ENCODE assay signal across 28 mouse cellular contexts in the genomic region with DNA sequence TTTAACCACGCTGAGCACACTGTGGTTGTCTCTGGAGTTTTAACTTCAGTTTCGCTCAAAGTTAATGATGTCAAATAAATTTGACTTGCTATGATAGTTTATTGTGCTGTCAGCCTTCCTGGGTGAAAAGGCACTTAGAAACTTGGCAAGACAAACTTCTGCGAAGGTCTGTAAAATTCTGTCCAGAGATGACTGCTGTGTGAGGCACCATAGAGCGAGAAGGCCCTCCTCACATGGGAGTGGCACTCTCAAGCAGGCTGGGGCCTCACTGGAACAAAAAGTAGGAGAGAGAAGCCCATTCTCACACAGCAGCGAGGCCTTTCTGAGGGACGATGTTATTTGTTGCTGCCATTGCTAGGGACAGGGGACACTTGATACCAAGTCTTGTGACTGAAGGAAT. TPM values are rescaled to one million over a fixed set of nuclear protein-coding genes. Genes with fewer than 3 reads are reported as not detected.
DNase-seq lines count a peak whose midpoint lies in the region; ATAC-seq and TF ChIP-seq lines count a peak whose summit lies in the region.
"Had no signal": no experiment of that assay in that cellular context is flagged by ENCODE, and none has a peak within 500 bp of the region (broad histone marks: within the 10 kb centered on the region; RNA-seq: fewer than 3 reads in every experiment).

No protein-coding gene starts in this region.

- intact Hi-C loops in heart, adult 2 months (cut with DNase I) = loop anchor here (2.0 kb wide), 1 partner anchor 28 kb away; no protein-coding TSS in a partner anchor

- peak; percentile 35 for DNase-seq in gastrocnemius, adult 18-20 months (ENCODE audit: low spot score)
- DNase-seq in gastrocnemius, adult 8-10 months (ENCODE audit: low spot score in 2 of 2) = no peak
- no peak for DNase-seq in heart, adult 2 months
- DNase-seq in spleen, adult 2 months (ENCODE audit: low read depth in 1 of 2, low spot score in 2 of 2) = no peak
- no peak for DNase-seq in spleen, postnatal 14 days (ENCODE audit: low spot score in 2 of 2)
- no peak for DNase-seq in cerebellum, adult 11-12 months
- DNase-seq: adrenal gland, adult 2 months; adrenal gland, postnatal 10 days; adrenal gland, postnatal 25 days; B cell, adult 2 months; cerebellum, adult 11 months; cerebellum, adult 2 months; cerebellum, adult 9-10 months; cerebellum, postnatal 10 days; cerebellum, postnatal 25 days had no signal

- 0 out of 2 replicates have a peak overlapping the region, but pooled peaks have one; percentile 12 for H3K27ac ChIP-seq in heart, adult 2 months
- H3K27ac ChIP-seq in heart, embryonic 12.5 days (ENCODE audit: poor library complexity, severe bottlenecking) = no peak overlapping the region
- peak overlapping the region; percentile 44; the same call in 1 of the 2 replicates for H3K27ac ChIP-seq in spleen, adult 2 months (ENCODE audit: insufficient read depth, low read length)
- H3K27ac ChIP-seq: embryonic facial prominence, embryonic 10.5 days; embryonic facial prominence, embryonic 12.5 days; forebrain, embryonic 10.5 days; forebrain, embryonic 12.5 days had no signal

- WGBS in heart, adult 2 months = 89% methylated on average over 6 of the region's 6 CpGs
- 84% methylated on average over 6 of the region's 6 CpGs for WGBS in heart, embryonic 12.5 days
- WGBS in spleen, adult 2 months = 91% methylated on average over 6 of the region's 6 CpGs

- H3K9ac ChIP-seq in heart, adult 2 months (ENCODE audit: low read depth, low read length) = no peak overlapping the region
- H3K9ac ChIP-seq in heart, embryonic 12.5 days = no peak overlapping the region
- H3K9ac ChIP-seq: embryonic facial prominence, embryonic 12.5 days; forebrain, embryonic 12.5 days had no signal

- no peak overlapping the region for H3K4me3 ChIP-seq in heart, adult 2 months
- H3K4me3 ChIP-seq in heart, embryonic 12.5 days = no peak overlapping the region
- H3K4me3 ChIP-seq in spleen, adult 2 months (ENCODE audit: extremely low read depth, insufficient read depth, insufficient read length) = no peak overlapping the region
- H3K4me3 ChIP-seq: embryonic facial prominence, embryonic 10.5 days; embryonic facial prominence, embryonic 12.5 days; erythroblast, embryonic 14.5 days; forebrain, embryonic 10.5 days; forebrain, embryonic 12.5 days had no signal

- TF ChIP-seq POLR2A in heart, adult 2 months (IDR thresholded peaks at IDR 0.05; ENCODE audit: insufficient read depth, low read depth, low read length) = no peak
- no peak for TF ChIP-seq POLR2A in spleen, adult 2 months (IDR thresholded peaks at IDR 0.05; ENCODE audit: low read depth, low read length)

- TF ChIP-seq EP300 in heart, adult 2 months (IDR thresholded peaks at IDR 0.05; ENCODE audit: insufficient read depth, low read depth, low read length) = no peak

- no peak overlapping the region for H3K4me2 ChIP-seq in heart, embryonic 12.5 days
- H3K4me2 ChIP-seq: embryonic facial prominence, embryonic 12.5 days; forebrain, embryonic 12.5 days had no signal

- H3K79me2 ChIP-seq in heart, adult 2 months (replicated peaks; ENCODE audit: control insufficient read depth, insufficient read depth, low read length) = no peaks in the 10 kb centered on the region

- no peak for TF ChIP-seq CTCF in heart, adult 2 months (IDR thresholded peaks at IDR 0.05)
- no peak for TF ChIP-seq CTCF in spleen, adult 2 months (IDR thresholded peaks at IDR 0.05; ENCODE audit: extremely low read depth, insufficient read depth, insufficient read length, insufficient replicate concordance)

- H3K9me3 ChIP-seq in heart, embryonic 12.5 days (replicated peaks) = no peaks in the 10 kb centered on the region
- H3K9me3 ChIP-seq: embryonic facial prominence, embryonic 10.5 days; embryonic facial prominence, embryonic 12.5 days; forebrain, embryonic 10.5 days; forebrain, embryonic 12.5 days; G1E had no signal

- no peak for ATAC-seq in heart, embryonic 12.5 days (ENCODE audit: insufficient number of reproducible peaks, low FRiP score)
- ATAC-seq: activated CD4-positive, CD25-positive, alpha-beta regulatory T cell, adult 4 months; CD4-positive, CD25-positive, alpha-beta regulatory T cell, adult 4 months; forebrain, embryonic 14.5 days; forebrain, embryonic 16.5 days; Patski had no signal

- no peaks in the 10 kb centered on the region for H3K36me3 ChIP-seq in heart, adult 2 months (ENCODE audit: control insufficient read depth, insufficient read depth, low read length)
- no peaks in the 10 kb centered on the region for H3K36me3 ChIP-seq in heart, embryonic 12.5 days
- H3K36me3 ChIP-seq in spleen, adult 2 months (ENCODE audit: control insufficient read depth, insufficient read depth, low read length) = no peaks in the 10 kb centered on the region
- H3K36me3 ChIP-seq: embryonic facial prominence, embryonic 10.5 days; embryonic facial prominence, embryonic 12.5 days; forebrain, embryonic 10.5 days; forebrain, embryonic 12.5 days; G1E had no signal

- H3K27me3 ChIP-seq in heart, adult 2 months (ENCODE audit: control insufficient read depth, insufficient read depth, low read length) = no peaks in the 10 kb centered on the region
- no peaks in the 10 kb centered on the region for H3K27me3 ChIP-seq in heart, embryonic 12.5 days (replicated peaks)
- no peaks in the 10 kb centered on the region for H3K27me3 ChIP-seq in spleen, adult 2 months (ENCODE audit: control insufficient read depth, insufficient read depth, low read length)
- H3K27me3 ChIP-seq: CH12.LX; embryonic facial prominence, embryonic 12.5 days; Patski had no signal

- peaks cover 8% of the 10 kb centered on the region for H3K4me1 ChIP-seq in heart, adult 2 months (ENCODE audit: control insufficient read depth, insufficient read depth, low read length)
- peaks cover 24% of the 10 kb centered on the region for H3K4me1 ChIP-seq in heart, embryonic 12.5 days (replicated peaks)
- H3K4me1 ChIP-seq in spleen, adult 2 months (ENCODE audit: control insufficient read depth, insufficient read depth, insufficient read length) = no peaks in the 10 kb centered on the region

RNA-seq across cellular contexts. Expression of a gene that starts 54.9 kb away (rescaled TPM):
- total RNA-seq in gastrocnemius, adult 18-20 months (2021) = 1,000 to 10,000 TPM in 1 of 2 experiments, 100 to 1,000 TPM in 1; 758 to 1,312 TPM
- total RNA-seq in gastrocnemius, adult 8-10 months (2022) = 100 to 1,000 TPM; 401 to 730 (median 519) TPM
- total RNA-seq in heart, adult 2 months (2021) = 100 to 1,000 TPM; 267 to 633 TPM
- 163 and 258 TPM in 2 replicates for polyA plus RNA-seq in heart, adult 2 months (2012; rRNA removed)
- 20.4 and 22.5 TPM in 2 replicates for polyA plus RNA-seq in heart, embryonic 12.5 days (2016; fragmentation: Nextera tagmentation; extraction: Ambion mirVana)
- 14.0 and 17.8 TPM in 2 replicates for polyA plus RNA-seq in spleen, adult 2 months (2012; rRNA removed)
- total RNA-seq: CH12.LX had no signal
- polyA plus RNA-seq: activated CD4-positive, CD25-positive, alpha-beta regulatory T cell, adult 4 months; CD4-positive, CD25-positive, alpha-beta regulatory T cell, adult 4 months; erythroblast, embryonic 14.5 days; G1E had no signal

RNA-seq across cellular contexts. Expression of a gene that starts 58.0 kb away (rescaled TPM):
- total RNA-seq in gastrocnemius, adult 18-20 months (2021) = 10 to 100 TPM; 13.7 to 15.2 TPM
- total RNA-seq in gastrocnemius, adult 8-10 months (2022) = 10 to 100 TPM in 2 of 4 experiments, 1 to 10 TPM in 2; 8.2 to 16.9 (median 11.2) TPM
- total RNA-seq in heart, adult 2 months (2021) = 1 to 10 TPM; 4.4 to 5.0 TPM
- polyA plus RNA-seq in heart, adult 2 months (2012; rRNA removed) = 3.1 and 8.1 TPM in 2 replicates
- 50.5 and 52.7 TPM in 2 replicates for polyA plus RNA-seq in heart, embryonic 12.5 days (2016; fragmentation: Nextera tagmentation; extraction: Ambion mirVana)
- 0.30 and 0.59 TPM in 2 replicates for polyA plus RNA-seq in spleen, adult 2 months (2012; rRNA removed)
- total RNA-seq: G1E had no signal
- polyA plus RNA-seq: activated CD4-positive, CD25-positive, alpha-beta regulatory T cell, adult 4 months; erythroblast, embryonic 14.5 days; Patski had no signal
